Mouse (Mus musculus) neural tube, embryonic 11.5 days (tissue): ENCODE measurements around the gene Hoxa6. TPM values are rescaled to one million over a fixed set of nuclear protein-coding genes. Genes with fewer than 3 reads are reported as not detected.

Source experiments
- ATAC-seq: fragments of 200-750 bp; cut with Nextera tagmentation; 2 replicates; pipeline ENCODE4 v1.8.0; 2017; ENCODE audit warnings: moderate number of reproducible peaks, mild to moderate bottlenecking, moderate TSS enrichment, moderate library complexity; ENCODE audit not compliant: insufficient read depth, low FRiP score, low TSS enrichment
- DNase-seq: peaks from one replicate; pipeline ENCODE4 v3.0.0-alpha.2; 2015; ENCODE audit warnings: low spot score
- H3K27ac ChIP-seq: fragments of 300-500 bp; sonication (generic); 2 replicates; pipeline ENCODE4 v1.5.1; 2014; ENCODE audit warnings: low read depth, mild to moderate bottlenecking, low read length
- H3K27me3 ChIP-seq: fragments of 300-500 bp; sonication (generic); 2 replicates; pipeline ENCODE4 v1.6.1; 2014; ENCODE audit warnings: mild to moderate bottlenecking, low read length, mixed read lengths; ENCODE audit not compliant: control insufficient read depth, insufficient read depth
- H3K36me3 ChIP-seq: fragments of 300-500 bp; sonication (generic); 2 replicates; pipeline ENCODE4 v1.6.1; 2014; ENCODE audit warnings: mild to moderate bottlenecking, low read length, moderate library complexity, mixed read lengths; ENCODE audit not compliant: control insufficient read depth, insufficient read depth
- H3K4me1 ChIP-seq: fragments of 300-500 bp; sonication (generic); 2 replicates; pipeline ENCODE4 v1.6.1; 2014; ENCODE audit warnings: low read length, mixed read lengths; ENCODE audit not compliant: control insufficient read depth, insufficient read depth
- H3K4me2 ChIP-seq: fragments of 300-500 bp; sonication (generic); 2 replicates; pipeline ENCODE4 v1.6.1; 2014; ENCODE audit warnings: low read depth, mild to moderate bottlenecking, moderate library complexity
- H3K4me3 ChIP-seq: fragments of 300-500 bp; sonication (generic); 2 replicates; pipeline ENCODE4 v1.5.1; 2014; ENCODE audit warnings: low read depth, low read length
- H3K9ac ChIP-seq: fragments of 300-500 bp; sonication (generic); 2 replicates; pipeline ENCODE4 v1.6.1; 2014; ENCODE audit warnings: mild to moderate bottlenecking, low read length
- H3K9me3 ChIP-seq: fragments of 300-500 bp; sonication (generic); 2 replicates; pipeline ENCODE4 v1.6.1; 2016; ENCODE audit warnings: low read length; ENCODE audit not compliant: control insufficient read depth
- WGBS: fragments of 180-500 bp; shearing (Covaris S2); extraction: QIAGEN DNeasy Blood & Tissue Kit; methylation state at CpG from one replicate; pipeline ENCODE4 v1.1.7; 2014; 5-methylcytosine and 5-hydroxymethylcytosine counted together
- polyA plus RNA-seq: library from polyadenylated mRNA; unstranded; fragments of >200 nt; fragmentation: Nextera tagmentation; extraction: Ambion mirVana; gene quantifications from 2 replicates; pipeline ENCODE4 v1.2.1, GENCODE M21; 2014

The Hoxa6 gene
- polyA plus RNA-seq, 1 experiment from 2014 or later = 16.0 TPM

- Histone ChIP-seq H3K27me3 (no peaks in the 10 kb centered on the region), H3K27ac (peak overlapping the region; percentile 100), H3K4me3 (peak overlapping the region; percentile 91), H3K4me2 (peak overlapping the region; percentile 78), H3K9ac (peak overlapping the region; percentile 99), H3K36me3 (peaks cover 8% of the 10 kb centered on the region), H3K4me1 (peaks cover 63% of the 10 kb centered on the region), H3K9me3 (no peaks in the 10 kb centered on the region)
- DNase-seq = peak; percentile 85
- no peak for ATAC-seq
- WGBS = 4% methylated on average over 4 of the region's 4 CpGs
These were observed 37.2 kb downstream of the Hoxa6 start for GRCm38 (mm10) chr6:52171331-52171730.

DNA sequence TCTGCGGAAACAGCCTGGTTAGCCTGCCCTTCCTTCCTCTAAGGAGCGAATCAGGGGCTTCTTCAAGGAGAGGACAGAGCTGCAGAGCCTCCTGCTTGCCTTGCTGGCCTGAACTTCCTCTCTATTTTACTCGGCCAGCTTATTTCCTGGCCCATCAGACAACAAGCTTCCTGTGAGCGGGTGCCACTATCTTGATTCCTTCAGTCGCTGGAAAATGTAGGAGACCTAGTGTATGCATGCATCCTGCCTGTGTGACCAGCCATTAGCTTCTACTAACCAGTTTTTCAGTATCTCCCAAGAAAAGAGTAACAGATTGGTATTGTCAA, 37.7 kb downstream of the Hoxa6 start:
- DNase-seq (no peak), ATAC-seq (no peak)
- Histone ChIP-seq H3K36me3 (peaks cover 8% of the 10 kb centered on the region), H3K4me2 (peak overlapping the region; percentile 78), H3K4me3 (peak overlapping the region; percentile 91), H3K9ac (peak overlapping the region; percentile 99), H3K4me1 (peaks cover 61% of the 10 kb centered on the region), H3K27me3 (no peaks in the 10 kb centered on the region), H3K9me3 (no peaks in the 10 kb centered on the region), H3K27ac (peak overlapping the region; percentile 100)
- 11% methylated on average over 5 of the region's 5 CpGs for WGBS

DNA sequence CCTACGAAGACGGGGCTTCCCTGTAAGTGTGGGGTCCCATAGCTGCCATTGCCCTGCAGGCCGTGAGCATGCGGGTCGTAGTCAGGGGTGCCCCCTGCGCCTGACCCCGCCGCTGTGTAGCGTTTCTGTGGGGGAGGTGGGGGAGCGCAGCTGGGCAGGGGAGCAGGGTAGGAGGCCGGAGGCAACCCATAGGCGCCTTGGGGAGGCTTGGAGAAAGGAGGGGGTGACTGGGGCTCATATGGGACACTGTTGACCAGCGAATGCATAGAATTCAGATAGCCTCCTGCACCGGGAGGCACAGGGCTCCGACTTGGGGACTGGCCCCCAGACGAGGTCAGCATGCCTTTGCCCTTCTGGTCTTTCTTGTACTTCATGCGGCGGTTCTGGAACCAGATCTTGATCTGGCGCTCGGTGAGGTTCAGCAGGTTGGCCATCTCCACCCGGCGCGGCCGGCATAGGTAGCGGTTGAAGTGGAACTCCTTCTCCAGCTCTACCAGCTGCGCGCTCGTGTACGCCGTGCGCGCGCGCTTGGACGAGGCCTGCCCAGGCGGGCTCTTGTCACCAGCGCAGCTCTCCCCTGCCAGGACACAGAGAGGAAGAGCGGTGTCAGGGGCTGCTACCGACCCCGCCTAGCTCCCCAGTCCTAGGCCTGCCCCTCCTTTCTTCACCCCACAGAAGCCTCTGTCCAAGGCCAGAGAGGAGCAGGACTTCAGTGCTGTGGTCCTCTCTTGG, 38.2 kb downstream of the Hoxa6 start:
- DNase-seq = peak; percentile 81
- peaks cover 61% of the 10 kb centered on the region for H3K4me1 ChIP-seq
- H3K9ac ChIP-seq = peak overlapping the region; percentile 99
- peak overlapping the region; percentile 100 for H3K27ac ChIP-seq
- WGBS = 2% methylated on average over 40 of the region's 40 CpGs
- H3K27me3 ChIP-seq = no peaks in the 10 kb centered on the region
- peaks cover 8% of the 10 kb centered on the region for H3K36me3 ChIP-seq
- no peak for ATAC-seq
- H3K4me3 ChIP-seq = peak overlapping the region; percentile 91
- peak overlapping the region; percentile 78 for H3K4me2 ChIP-seq
- H3K9me3 ChIP-seq = no peaks in the 10 kb centered on the region

GRCm38 (mm10) chr6:52169499-52170165, 38.9 kb downstream of the Hoxa6 start:
- ATAC-seq = no peak
- 9% methylated on average over 16 of the region's 16 CpGs for WGBS
- H3K36me3 ChIP-seq = peaks cover 8% of the 10 kb centered on the region
- H3K27me3 ChIP-seq = no peaks in the 10 kb centered on the region
- peak overlapping the region; percentile 78 for H3K4me2 ChIP-seq
- peak overlapping the region; percentile 91 for H3K4me3 ChIP-seq
- H3K27ac ChIP-seq = peak overlapping the region; percentile 100
- no peaks in the 10 kb centered on the region for H3K9me3 ChIP-seq
- peak overlapping the region; percentile 99 for H3K9ac ChIP-seq
- peak; percentile 40 for DNase-seq
- peaks cover 61% of the 10 kb centered on the region for H3K4me1 ChIP-seq

DNA sequence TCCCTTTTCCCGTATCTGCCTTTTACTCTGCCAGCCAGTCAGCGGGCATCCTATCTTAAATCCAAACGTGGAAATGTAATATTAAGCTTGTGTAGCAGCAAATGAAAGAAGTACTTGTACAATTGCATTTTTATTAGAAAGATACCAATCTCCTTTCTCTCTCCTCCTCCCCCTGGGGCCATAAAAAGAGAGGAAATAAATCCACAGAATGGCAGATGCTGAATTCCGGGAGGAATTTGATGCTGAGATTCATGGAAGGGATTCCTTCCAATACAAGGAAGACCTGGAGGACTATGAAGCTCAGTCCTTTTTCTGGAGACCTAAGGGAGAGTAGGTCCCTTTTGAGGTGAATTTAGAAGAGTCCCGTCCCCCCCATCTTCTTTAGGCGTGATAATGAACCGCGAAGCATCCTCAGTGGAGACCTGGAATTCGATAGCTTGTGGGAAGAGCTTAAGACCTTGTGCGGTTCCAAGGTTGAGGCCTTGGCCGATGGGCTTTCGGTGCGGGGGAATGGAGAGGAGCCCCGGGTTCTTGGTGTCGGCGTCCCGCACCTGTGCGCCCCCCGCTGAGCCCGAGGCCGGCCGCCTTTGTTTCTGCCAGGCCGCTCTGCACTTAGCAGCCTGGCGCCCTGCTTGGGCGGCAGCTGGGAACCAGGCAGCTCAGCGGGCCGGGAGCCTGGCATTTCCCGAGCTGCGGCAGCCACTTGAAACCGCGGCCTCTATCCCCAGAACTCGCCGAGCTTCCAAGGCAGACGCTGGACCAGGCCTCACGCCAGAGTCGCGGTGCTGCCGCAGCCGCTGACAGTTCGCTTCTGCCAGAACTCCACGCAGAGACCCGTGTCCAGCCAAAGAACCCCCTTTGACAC, 40.1 kb downstream of the Hoxa6 start:
- Histone ChIP-seq H3K4me2 (peak overlapping the region; percentile 78), H3K9me3 (no peaks in the 10 kb centered on the region), H3K9ac (peak overlapping the region; percentile 99), H3K36me3 (peaks cover 8% of the 10 kb centered on the region), H3K4me3 (peak overlapping the region; percentile 91), H3K4me1 (peaks cover 52% of the 10 kb centered on the region), H3K27me3 (no peaks in the 10 kb centered on the region), H3K27ac (peak overlapping the region; percentile 100)
- under 1% methylated on average over 42 of the region's 42 CpGs for WGBS
- peak; percentile 81 for DNase-seq
- no peak for ATAC-seq

DNA sequence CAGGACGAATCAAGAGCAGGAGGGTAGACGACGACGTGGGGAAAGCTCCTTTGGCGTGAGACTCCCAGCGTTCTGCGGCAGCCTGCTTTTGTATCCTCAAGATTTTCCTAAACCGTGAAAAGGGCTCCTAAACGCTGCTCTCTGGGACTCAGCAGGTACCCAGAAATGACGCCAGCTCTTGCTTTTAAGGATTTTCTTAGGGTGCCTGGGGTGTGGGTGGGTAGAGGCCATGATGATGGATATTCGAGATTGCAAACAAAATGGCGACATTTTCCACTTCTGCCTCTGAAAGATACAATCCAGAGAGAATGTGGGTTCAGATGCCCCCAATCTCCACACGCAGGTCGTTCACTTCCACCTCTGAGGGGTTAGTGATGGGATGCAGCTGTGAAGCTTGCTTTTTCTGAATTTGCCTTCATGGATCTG, 40.8 kb downstream of the Hoxa6 start:
- no peaks in the 10 kb centered on the region for H3K27me3 ChIP-seq
- peak overlapping the region; percentile 100 for H3K27ac ChIP-seq
- H3K4me3 ChIP-seq = peak overlapping the region; percentile 91
- ATAC-seq = no peak
- H3K9me3 ChIP-seq = no peaks in the 10 kb centered on the region
- H3K36me3 ChIP-seq = peaks cover 8% of the 10 kb centered on the region
- H3K4me1 ChIP-seq = peaks cover 55% of the 10 kb centered on the region
- 2% methylated on average over 14 of the region's 14 CpGs for WGBS
- peak; percentile 73 for DNase-seq
- H3K9ac ChIP-seq = peak overlapping the region; percentile 99
- H3K4me2 ChIP-seq = peak overlapping the region; percentile 78

- H3K9me3 ChIP-seq = no peaks in the 10 kb centered on the region
- H3K27ac ChIP-seq = peak overlapping the region; percentile 100
- H3K9ac ChIP-seq = peak overlapping the region; percentile 99
- no peak for ATAC-seq
- peak overlapping the region; percentile 78 for H3K4me2 ChIP-seq
- H3K36me3 ChIP-seq = peaks cover 7% of the 10 kb centered on the region
- H3K4me3 ChIP-seq = peak overlapping the region; percentile 91
- peaks cover 55% of the 10 kb centered on the region for H3K4me1 ChIP-seq
- WGBS = 21% methylated on average over 1 of the region's 1 CpGs
- DNase-seq = no peak
- no peaks in the 10 kb centered on the region for H3K27me3 ChIP-seq
These were observed 41.3 kb downstream of the Hoxa6 start for GRCm38 (mm10) chr6:52167176-52167575.

GRCm38 (mm10) chr6:52166431-52167077, 42.0 kb downstream of the Hoxa6 start:
- Histone ChIP-seq H3K4me3 (peak overlapping the region; percentile 91), H3K27me3 (no peaks in the 10 kb centered on the region)
- WGBS = 2% methylated on average over 4 of the region's 4 CpGs

More at GRCm38 (mm10) chr6:52166431-52167077, 42.0 kb downstream of the Hoxa6 start:
- H3K36me3 ChIP-seq = peaks cover 5% of the 10 kb centered on the region; the same call in 1 of the 2 replicates
- ATAC-seq (no peak), DNase-seq (peak; percentile 68)
- H3K4me1 ChIP-seq = peaks cover 52% of the 10 kb centered on the region
- H3K9me3 ChIP-seq = no peaks in the 10 kb centered on the region
- peak overlapping the region; percentile 100 for H3K27ac ChIP-seq
- peak overlapping the region; percentile 78 for H3K4me2 ChIP-seq
- peak overlapping the region; percentile 99 for H3K9ac ChIP-seq
